In genomic region chr8:105793331-105793730, GRCm38 (mm10) we compare ENCODE assay signal across 28 mouse cellular contexts. TPM values are rescaled to one million over a fixed set of nuclear protein-coding genes. Genes with fewer than 3 reads are reported as not detected.
A peak's percentile ranks its signal among the peaks of the same experiment; 100 is the strongest.
DNase-seq lines count a peak whose midpoint lies in the region; ATAC-seq lines count a peak whose summit lies in the region.
"Had no signal": no experiment of that assay in that cellular context is flagged by ENCODE, and none has a peak within 500 bp of the region (broad histone marks: within the 10 kb centered on the region; RNA-seq: fewer than 3 reads in every experiment).

No protein-coding gene starts in this region.

- peaks cover 77% of the 10 kb centered on the region for H3K4me1 ChIP-seq in liver, embryonic 12.5 days
- no peaks in the 10 kb centered on the region for H3K4me1 ChIP-seq in stomach, embryonic 15.5 days
- H3K4me1 ChIP-seq: forebrain, embryonic 12.5 days; hindbrain, embryonic 12.5 days; midbrain, embryonic 15.5 days had no signal

- H3K9ac ChIP-seq in liver, embryonic 12.5 days = no peak overlapping the region
- H3K9ac ChIP-seq in stomach, embryonic 15.5 days = no peak overlapping the region
- H3K9ac ChIP-seq: embryonic facial prominence, embryonic 15.5 days; forebrain, embryonic 12.5 days; forebrain, postnatal 0 days; hindbrain, embryonic 12.5 days; intestine, embryonic 15.5 days; midbrain, embryonic 15.5 days had no signal

- ATAC-seq in liver, embryonic 12.5 days = no peak
- ATAC-seq in stomach, embryonic 15.5 days (ENCODE audit: insufficient read depth, low FRiP score, low read depth) = no peak
- ATAC-seq: forebrain, postnatal 0 days; hindbrain, postnatal 0 days; midbrain, embryonic 15.5 days had no signal

- H3K4me2 ChIP-seq in liver, embryonic 12.5 days = no peak overlapping the region
- no peak overlapping the region for H3K4me2 ChIP-seq in stomach, embryonic 15.5 days
- H3K4me2 ChIP-seq: embryonic facial prominence, embryonic 15.5 days; forebrain, embryonic 12.5 days; hindbrain, embryonic 12.5 days; intestine, embryonic 15.5 days; midbrain, embryonic 15.5 days had no signal

- H3K27me3 ChIP-seq in liver, embryonic 12.5 days (replicated peaks) = no peaks in the 10 kb centered on the region
- H3K27me3 ChIP-seq in stomach, embryonic 15.5 days (replicated peaks) = no peaks in the 10 kb centered on the region
- H3K27me3 ChIP-seq: embryonic facial prominence, embryonic 15.5 days; forebrain, embryonic 12.5 days; hindbrain, embryonic 12.5 days; intestine, embryonic 15.5 days; midbrain, embryonic 15.5 days had no signal

- DNase-seq in kidney, adult 9 months = peak; percentile 47
- DNase-seq in kidney, postnatal 4 days = no peak
- no peak for DNase-seq in liver
- DNase-seq in kidney, postnatal 36 days = peak; percentile 51 to 64
- DNase-seq in adrenal gland, postnatal 10 days = no peak
- no peak for DNase-seq in heart, postnatal 10 days
- DNase-seq: adrenal gland, adult 2 months; B cell, adult 2 months; cerebellum, postnatal 14 days; forebrain, postnatal 0 days; gastrocnemius, postnatal 14 days; left cerebral cortex, postnatal 4 days; lung, postnatal 14 days; right cerebral cortex, adult 18-20 months; spleen, adult 18-20 months had no signal

- no peak overlapping the region for H3K4me3 ChIP-seq in liver, embryonic 12.5 days
- no peak overlapping the region for H3K4me3 ChIP-seq in stomach, embryonic 15.5 days (replicated peaks)
- H3K4me3 ChIP-seq: embryonic facial prominence, embryonic 10.5 days; embryonic facial prominence, embryonic 15.5 days; forebrain, embryonic 12.5 days; hindbrain, embryonic 12.5 days; intestine, embryonic 15.5 days; midbrain, embryonic 15.5 days had no signal

- H3K9me3 ChIP-seq in liver, embryonic 12.5 days (replicated peaks) = no peaks in the 10 kb centered on the region
- no peaks in the 10 kb centered on the region for H3K9me3 ChIP-seq in stomach, embryonic 15.5 days
- H3K9me3 ChIP-seq: embryonic facial prominence, embryonic 10.5 days; embryonic facial prominence, embryonic 15.5 days; forebrain, embryonic 12.5 days; hindbrain, embryonic 12.5 days; intestine, embryonic 15.5 days; midbrain, embryonic 15.5 days had no signal

- intact Hi-C loops in heart, postnatal 10 days (cut with DNase I) = no loop called here

- H3K36me3 ChIP-seq in liver, embryonic 12.5 days = peaks cover 96% of the 10 kb centered on the region
- no peaks in the 10 kb centered on the region for H3K36me3 ChIP-seq in stomach, embryonic 15.5 days
- H3K36me3 ChIP-seq: forebrain, embryonic 12.5 days; intestine, embryonic 15.5 days; midbrain, embryonic 15.5 days had no signal

- peak overlapping the region; percentile 52 for H3K27ac ChIP-seq in liver, embryonic 12.5 days
- peak overlapping the region; percentile 60; the same call in 1 of the 2 replicates for H3K27ac ChIP-seq in stomach, embryonic 15.5 days
- H3K27ac ChIP-seq: embryonic facial prominence, embryonic 10.5 days; forebrain, embryonic 12.5 days; hindbrain, embryonic 12.5 days; hindbrain, postnatal 0 days; intestine, embryonic 15.5 days; midbrain, embryonic 15.5 days had no signal

- WGBS in liver, embryonic 12.5 days (ENCODE audit: insufficient replicate concordance) = 94% methylated on average over 1 of the region's 1 CpGs
- WGBS in stomach, embryonic 15.5 days = 93% methylated on average over 1 of the region's 1 CpGs

RNA-seq across cellular contexts. Expression of gene Ranbp10, which starts 33.8 kb away (rescaled TPM):
- 37.7 and 37.8 TPM in 2 replicates for polyA plus RNA-seq in liver, embryonic 12.5 days (2016; fragmentation: Nextera tagmentation; extraction: Ambion mirVana)
- polyA plus RNA-seq in stomach, embryonic 15.5 days (2015; fragmentation: Nextera tagmentation; extraction: Ambion mirVana) = 13.1 and 13.4 TPM in 2 replicates
- total RNA-seq in adrenal gland, postnatal 10 days (2021) = 10 to 100 TPM; 25.4 to 30.0 TPM
- total RNA-seq in heart, postnatal 10 days (2021) = 10 to 100 TPM; 24.2 to 24.5 TPM

RNA-seq across cellular contexts. Expression of gene Tsnaxip1, which starts 34.2 kb away (rescaled TPM):
- polyA plus RNA-seq in liver, embryonic 12.5 days (2016; fragmentation: Nextera tagmentation; extraction: Ambion mirVana) = 0.12 and 0.19 TPM in 2 replicates
- not detected in 2 replicates for polyA plus RNA-seq in stomach, embryonic 15.5 days (2015; fragmentation: Nextera tagmentation; extraction: Ambion mirVana)
- not detected for total RNA-seq in adrenal gland, postnatal 10 days (2021)
- not detected for total RNA-seq in heart, postnatal 10 days (2021)
- total RNA-seq: adrenal gland, adult 2 months; adrenal gland, postnatal 4 days; gastrocnemius, postnatal 14 days; granulocyte monocyte progenitor cell, adult 5-6 weeks; heart, postnatal 25 days had no signal
- polyA plus RNA-seq: adrenal gland, adult 2 months; heart, embryonic 14.5 days; intestine, embryonic 15.5 days had no signal

RNA-seq across cellular contexts. Expression of gene Gfod2, which starts 34.9 kb away (rescaled TPM):
- polyA plus RNA-seq in liver, embryonic 12.5 days (2016; fragmentation: Nextera tagmentation; extraction: Ambion mirVana) = 4.5 and 5.1 TPM in 2 replicates
- 16.0 and 16.2 TPM in 2 replicates for polyA plus RNA-seq in stomach, embryonic 15.5 days (2015; fragmentation: Nextera tagmentation; extraction: Ambion mirVana)
- total RNA-seq in adrenal gland, postnatal 10 days (2021) = 10 to 100 TPM in 1 of 2 experiments, 1 to 10 TPM in 1; 7.5 to 12.8 TPM
- total RNA-seq in heart, postnatal 10 days (2021) = 1 to 10 TPM; 4.6 to 9.9 TPM

RNA-seq across cellular contexts. Expression of gene Cenpt, which starts 59.7 kb away (rescaled TPM):
- polyA plus RNA-seq in liver, embryonic 12.5 days (2016; fragmentation: Nextera tagmentation; extraction: Ambion mirVana) = 29.0 and 29.2 TPM in 2 replicates
- polyA plus RNA-seq in stomach, embryonic 15.5 days (2015; fragmentation: Nextera tagmentation; extraction: Ambion mirVana) = 38.0 and 41.2 TPM in 2 replicates
- 10 to 100 TPM in 1 of 2 experiments, 1 to 10 TPM in 1; 7.6 to 10.4 TPM for total RNA-seq in adrenal gland, postnatal 10 days (2021)
- 1 to 10 TPM; 8.4 to 8.5 TPM for total RNA-seq in heart, postnatal 10 days (2021)

Comparison
In these comparisons a context has a peak if more than half of its experiments do, and no peak if none do; other contexts are left out.
1. DNase-seq: peak in kidney, adult 9 months (single experiment) and kidney, postnatal 36 days (2 of 2); none in kidney, postnatal 4 days (0 of 2), liver (single experiment), adrenal gland, postnatal 10 days (single experiment) and heart, postnatal 10 days (0 of 2).